Mouse (Mus musculus): ENCODE results near the gene Nudt14.

DNA sequence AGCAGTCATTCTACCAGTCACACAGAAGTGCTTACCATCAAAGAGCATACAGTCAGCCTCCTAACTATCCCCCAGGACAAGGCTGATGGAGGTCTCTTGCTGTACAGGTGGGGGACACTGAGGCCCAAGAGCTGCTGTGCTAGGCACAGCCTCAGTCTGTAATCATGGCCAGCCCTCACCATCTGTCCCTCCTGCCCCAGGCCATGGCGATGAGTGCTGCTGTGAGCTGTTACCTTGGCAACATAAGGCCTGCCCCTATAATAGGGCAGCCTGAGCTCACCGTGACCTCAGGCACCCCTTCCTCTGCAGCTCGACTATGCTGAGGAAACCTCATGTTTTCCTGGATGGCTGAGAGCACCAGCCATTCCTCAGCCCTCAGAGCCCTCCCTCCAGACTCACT is 19.4 kb downstream of the Nudt14 start:
- TF ChIP-seq CTCF (conservative IDR thresholded peaks at IDR 0.05 in 1 of 2, IDR thresholded peaks at IDR 0.05 in 1 of 2; ENCODE audit: low read depth in 2 of 2, low read length in 2 of 2) (no peak), SMC3 (IDR thresholded peaks at IDR 0.05; ENCODE audit: low read depth, low read length) (no peak), MAX (IDR thresholded peaks at IDR 0.05; ENCODE audit: low read length) (no peak), JUN (IDR thresholded peaks at IDR 0.05; ENCODE audit: insufficient read depth, low read depth, low read length) (no peak), TCF12 (IDR thresholded peaks at IDR 0.05; ENCODE audit: low read depth, low read length) (no peak), EP300 (IDR thresholded peaks at IDR 0.05; ENCODE audit: low read length) (no peak), GABPA (IDR thresholded peaks at IDR 0.05; ENCODE audit: insufficient replicate concordance, low read depth, low read length) (no peak), ZNF384 (IDR thresholded peaks at IDR 0.05; ENCODE audit: low read depth, low read length) (no peak), CHD2 (IDR thresholded peaks at IDR 0.05; ENCODE audit: low read length) (no peak), POLR2A (IDR thresholded peaks at IDR 0.05; ENCODE audit: low read depth, low read length) (no peak), BHLHE40 (IDR thresholded peaks at IDR 0.05; ENCODE audit: low read depth, low read length) (no peak), MAZ (IDR thresholded peaks at IDR 0.05; ENCODE audit: low read depth, low read length) (no peak), HCFC1 (IDR thresholded peaks at IDR 0.05; ENCODE audit: low read depth, low read length) (no peak)
